Mouse (Mus musculus) testis, adult 2 months (tissue): ENCODE measurements around the gene Zbtb7b.

ENCODE experiments used
- CTCF ChIP-seq: fragments of 200-500 bp; IDR thresholded peaks from 2 replicates; pipeline ENCODE4 v1.5.1; 2012; ENCODE audit warnings: low read depth, mild to moderate bottlenecking, inconsistent platforms, low read length, moderate library complexity; ENCODE audit not compliant: control insufficient read depth, insufficient read depth, insufficient replicate concordance
- POLR2A ChIP-seq: fragments of 200-500 bp; IDR thresholded peaks from 2 replicates; pipeline ENCODE4 v1.6.1; 2012; ENCODE audit warnings: low read depth, mild to moderate bottlenecking, inconsistent platforms, low read length, moderate library complexity; ENCODE audit not compliant: control insufficient read depth

DNA sequence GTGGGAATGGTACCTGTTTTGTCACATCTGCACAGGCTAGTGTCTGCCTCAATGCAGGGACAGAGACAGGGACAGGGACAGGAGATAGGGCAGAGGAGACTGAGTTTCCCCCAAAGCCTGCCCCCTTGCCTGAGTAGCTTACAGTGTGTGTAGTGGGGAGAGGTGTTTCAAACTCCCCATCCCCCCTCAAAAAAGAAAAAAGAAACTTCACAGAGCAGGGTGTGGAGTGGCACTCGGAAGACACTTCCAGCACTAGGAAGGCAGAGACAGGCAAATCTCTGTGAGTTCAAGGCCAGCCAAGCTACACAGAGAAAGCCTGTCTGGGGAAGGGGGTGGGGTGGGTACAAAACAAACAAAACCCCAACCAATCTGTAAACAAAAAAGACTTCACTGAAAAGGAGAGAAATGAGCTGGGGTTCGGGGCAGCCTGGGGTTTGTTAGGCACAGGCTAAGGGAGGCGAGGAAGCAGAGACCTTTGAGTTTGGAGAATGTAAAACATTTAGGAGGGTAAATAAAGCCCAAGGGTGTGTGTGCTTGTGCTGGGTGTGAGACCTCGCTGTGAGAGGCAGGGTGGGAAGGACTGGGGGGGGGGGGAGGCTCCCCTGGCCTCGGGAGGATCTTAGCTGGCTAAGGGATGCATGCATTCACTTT, 20.9 kb downstream of the Zbtb7b start:
- TF ChIP-seq POLR2A (no peak), CTCF (no peak)
